Mouse (Mus musculus): Measurements from ENCODE around the gene Rpl18a. TPM values are rescaled to one million over a fixed set of nuclear protein-coding genes. Genes with fewer than 3 reads are reported as not detected.

Rpl18a gene
- total RNA-seq (2021): 100 to 1,000 TPM; 558 to 677 TPM

DNA sequence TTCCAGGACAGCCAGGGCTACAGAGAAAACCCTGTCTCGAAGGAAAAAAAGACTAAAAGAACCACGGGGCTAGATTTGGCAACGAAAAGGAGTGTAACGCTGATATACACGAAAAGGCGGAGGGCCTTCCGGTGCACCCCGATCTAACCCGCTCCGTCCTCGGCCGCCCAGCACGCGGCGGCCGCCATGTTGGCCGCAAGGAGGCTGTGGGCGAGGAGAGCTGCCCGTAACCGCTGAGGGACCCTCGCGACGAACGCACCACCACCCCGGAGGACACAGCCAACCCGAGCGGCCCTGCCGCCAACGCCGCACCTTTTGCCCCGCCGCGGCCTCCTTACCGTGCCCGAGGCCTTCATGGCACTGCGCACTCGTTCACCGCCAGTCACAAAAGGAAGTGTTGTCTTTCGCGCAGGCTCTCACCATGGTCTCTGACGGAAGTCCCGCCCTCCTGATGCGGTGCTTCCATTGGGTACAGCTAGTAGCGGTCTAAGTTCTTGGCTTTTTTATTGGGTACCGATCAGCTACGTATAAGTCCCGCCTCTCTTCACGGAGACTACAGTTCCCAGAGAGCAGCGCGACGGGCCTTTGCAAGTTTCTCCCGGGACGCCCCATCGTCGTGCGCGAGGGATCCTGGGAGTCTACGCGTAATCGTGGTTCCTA, at the start of gene Rpl18a:
TSS of gene Rpl18a (minus strand) at position 392 of the 660 bp plus-strand sequence.
- DNase-seq (ENCODE audit: low spot score in 2 of 2): peak; percentile 93 to 97
- intact Hi-C loops (cut with DNase I): loop anchor here (5.0 to 10.0 kb wide), 2 partner anchors 308 to 470 kb away; partner anchors contain the start of gene Use1

DNA sequence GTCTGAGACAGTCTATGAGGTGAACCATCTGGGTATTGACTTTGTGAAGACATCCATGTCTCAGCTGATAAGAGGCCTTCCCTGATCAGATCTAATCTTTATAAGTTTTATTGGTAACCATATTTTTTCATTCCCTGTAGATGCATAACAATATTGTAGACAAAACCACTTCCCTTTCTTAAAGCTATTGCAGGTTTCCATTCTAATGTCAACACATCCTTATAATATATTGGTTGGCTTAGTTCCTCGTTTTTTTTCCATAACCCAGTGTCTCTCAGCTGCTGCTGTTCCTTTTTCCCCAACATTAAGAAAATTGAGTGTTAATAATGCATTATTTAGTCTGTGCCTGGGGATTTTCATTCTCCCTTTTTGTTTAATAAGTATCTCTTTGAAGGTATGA, 46.0 kb upstream of the Rpl18a start:
- intact Hi-C loops (cut with DNase I): no loop called here
- no peak for DNase-seq (ENCODE audit: low spot score in 2 of 2)

DNA sequence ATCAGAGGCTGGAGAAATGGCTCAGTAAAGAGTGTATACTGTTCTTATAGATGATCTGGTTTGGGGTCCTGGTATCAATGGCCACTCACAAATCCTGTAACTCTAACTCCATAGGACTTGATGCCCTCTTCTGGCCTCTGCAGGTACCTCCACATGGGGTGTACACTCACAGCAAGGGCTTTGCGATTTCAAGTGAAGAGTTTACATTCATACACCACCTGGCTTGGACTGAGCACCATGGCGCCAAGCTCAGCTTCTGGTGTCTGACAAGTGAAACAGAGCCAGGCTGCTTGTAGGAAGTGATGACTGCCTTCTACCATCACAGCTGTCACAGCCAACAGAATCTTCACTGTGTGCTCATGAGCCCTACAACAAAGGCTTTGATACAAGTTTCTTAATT, 44.3 kb upstream of the Rpl18a start:
- intact Hi-C loops (cut with DNase I): no loop called here
- DNase-seq (ENCODE audit: low spot score in 2 of 2): no peak

DNA sequence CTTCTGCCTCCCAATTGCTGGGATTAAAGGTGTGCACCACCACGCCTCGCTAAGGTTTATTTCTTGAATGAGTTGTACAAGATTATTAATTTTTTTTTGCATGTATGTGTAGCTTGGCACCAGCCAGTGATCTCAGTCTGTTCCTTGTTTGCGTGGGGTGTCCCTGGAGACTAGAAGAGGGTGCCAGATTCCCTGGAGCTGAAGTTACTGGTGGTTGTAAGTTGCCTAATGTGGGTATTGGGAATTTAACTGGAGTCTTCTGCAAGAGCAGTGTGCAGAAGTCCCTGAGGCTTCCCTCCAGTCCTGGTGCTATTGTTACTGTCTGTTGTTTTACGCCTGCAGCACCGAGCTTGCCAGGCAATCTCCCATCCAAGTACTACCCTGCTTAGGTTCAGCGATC, 40.0 kb upstream of the Rpl18a start:
- no peak for DNase-seq (ENCODE audit: low spot score in 2 of 2)
- intact Hi-C loops (cut with DNase I): no loop called here

- intact Hi-C loops (cut with DNase I): no loop called here
Observed at GRCm38 (mm10) chr8:70934786-70935185, 37.6 kb upstream of the Rpl18a start.

DNA sequence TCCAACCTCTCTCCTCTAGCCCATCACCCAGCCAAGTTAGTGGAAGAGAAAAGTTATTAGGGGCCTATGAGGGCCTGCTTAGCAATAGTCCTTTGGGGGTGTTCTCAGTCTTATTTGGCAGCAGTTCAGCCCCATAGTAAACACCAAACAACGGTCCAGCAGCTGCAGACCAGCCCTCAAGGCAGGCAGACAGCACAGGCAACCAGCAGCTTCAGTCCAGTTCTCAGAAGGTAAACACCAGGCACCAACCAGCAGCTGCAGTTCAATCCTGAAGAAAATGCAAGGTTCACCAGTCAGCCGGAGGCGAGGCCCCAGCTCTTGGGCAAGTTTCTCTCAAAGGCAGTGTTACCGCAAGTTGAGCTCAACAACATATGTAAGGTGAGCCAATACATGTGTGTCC, 35.8 kb upstream of the Rpl18a start:
- no peak for DNase-seq (ENCODE audit: low spot score in 2 of 2)
- intact Hi-C loops (cut with DNase I): no loop called here

More at GRCm38 (mm10) chr8:70934786-70935185, 37.6 kb upstream of the Rpl18a start:
- no peak for DNase-seq (ENCODE audit: low spot score in 2 of 2)

GRCm38 (mm10) chr8:70931731-70932130, 34.5 kb upstream of the Rpl18a start:
- intact Hi-C loops (cut with DNase I): no loop called here
- no peak for DNase-seq (ENCODE audit: low spot score in 2 of 2)

DNA sequence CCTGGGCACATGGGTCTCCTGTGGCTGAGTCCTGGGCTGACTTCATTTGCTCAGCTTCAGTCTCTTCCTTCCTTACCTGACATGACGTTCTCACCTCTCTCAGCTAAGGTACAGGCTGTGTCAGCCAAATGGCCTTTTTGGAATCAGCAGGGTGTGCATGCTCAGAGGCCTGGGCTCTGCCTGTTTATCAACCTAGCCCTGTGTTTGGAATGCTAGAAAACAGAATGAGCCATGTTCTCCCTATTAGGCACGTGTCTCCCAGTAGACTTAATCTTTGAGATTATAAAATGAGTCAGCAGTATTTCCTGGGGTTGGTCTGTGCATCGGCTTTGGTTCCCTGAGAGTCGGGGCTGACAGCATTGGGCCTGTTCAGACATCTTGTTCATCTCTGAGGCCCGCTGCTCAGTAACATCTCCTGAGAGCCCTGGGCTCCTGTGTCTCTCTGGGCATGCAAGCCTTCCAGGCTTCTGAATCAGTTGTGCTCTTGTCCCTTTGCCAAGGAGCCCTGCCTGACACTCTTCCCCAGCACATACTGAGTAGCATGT, 31.6 kb upstream of the Rpl18a start:
- no peak for DNase-seq (ENCODE audit: low spot score in 2 of 2)
- intact Hi-C loops (cut with DNase I): no loop called here

GRCm38 (mm10) chr8:70928096-70928495, 30.9 kb upstream of the Rpl18a start:
- intact Hi-C loops (cut with DNase I): no loop called here
- DNase-seq (ENCODE audit: low spot score in 2 of 2): no peak

- DNase-seq (ENCODE audit: low spot score in 2 of 2): no peak
- intact Hi-C loops (cut with DNase I): no loop called here
Observed at GRCm38 (mm10) chr8:70926396-70926795, 29.2 kb upstream of the Rpl18a start.

DNA sequence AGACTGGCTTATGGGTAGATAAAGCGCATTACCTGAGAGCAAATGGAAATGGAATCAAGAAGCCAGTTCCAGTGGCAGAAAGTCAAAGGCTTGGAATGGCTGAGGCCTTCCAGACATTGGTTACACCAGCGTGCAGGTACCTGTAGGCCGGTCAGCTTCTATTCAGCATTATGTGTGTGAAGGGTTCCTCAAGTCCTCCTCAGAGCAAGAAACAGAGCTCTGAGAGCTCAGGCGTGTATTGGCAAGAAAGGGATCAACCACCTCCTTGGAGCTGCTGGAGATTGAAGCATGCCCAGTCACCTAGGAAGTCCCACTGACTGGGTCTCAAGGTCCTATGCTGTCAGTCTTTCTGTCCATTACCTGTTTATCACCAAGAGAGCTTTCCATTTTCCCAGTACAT, 28.5 kb upstream of the Rpl18a start:
- intact Hi-C loops (cut with DNase I): no loop called here
- no peak for DNase-seq (ENCODE audit: low spot score in 2 of 2)

DNA sequence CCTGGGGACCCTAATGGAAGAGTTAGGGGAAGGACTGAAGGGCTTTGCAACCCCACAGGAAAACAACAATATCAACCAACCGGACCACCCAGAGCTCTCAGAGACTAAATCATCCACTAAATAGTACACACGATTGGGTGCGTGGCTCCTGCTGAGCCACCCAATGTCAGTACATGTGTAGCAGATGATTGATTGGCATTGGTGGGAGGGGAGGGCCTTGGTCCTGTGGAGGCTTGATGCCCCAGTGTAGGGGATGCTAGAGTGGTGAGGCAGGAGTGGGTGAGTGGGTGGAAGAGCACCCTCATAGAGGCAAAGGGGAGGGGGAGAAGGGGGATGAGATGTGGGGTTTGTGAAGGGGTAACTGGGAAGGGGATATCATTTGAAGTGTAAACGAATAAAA, 26.9 kb upstream of the Rpl18a start:
- DNase-seq (ENCODE audit: low spot score in 2 of 2): no peak
- intact Hi-C loops (cut with DNase I): no loop called here

GRCm38 (mm10) chr8:70920049-70920922, 23.1 kb upstream of the Rpl18a start:
- no peak for DNase-seq (ENCODE audit: low spot score in 2 of 2)
- intact Hi-C loops (cut with DNase I): no loop called here

DNA sequence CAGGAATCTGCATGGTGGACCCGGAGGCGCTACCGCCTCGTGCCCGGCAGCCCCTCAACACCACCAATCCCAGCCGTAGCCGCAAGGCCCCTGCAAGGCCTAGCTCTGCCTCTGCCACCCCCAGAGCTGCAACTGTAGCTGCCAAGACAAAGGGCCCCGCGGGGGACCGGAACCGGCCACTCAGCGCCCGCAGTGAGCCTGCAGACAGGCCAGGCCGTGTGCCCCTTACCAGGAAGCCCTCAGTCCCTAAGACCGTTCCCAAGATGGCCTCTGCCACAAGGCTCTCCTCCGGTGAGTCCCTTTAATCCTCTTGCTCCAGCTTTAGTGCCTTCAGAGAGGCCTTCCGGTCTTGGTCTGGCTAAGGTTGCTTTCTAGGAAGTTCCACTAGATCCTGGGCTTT, 17.5 kb upstream of the Rpl18a start:
- intact Hi-C loops (cut with DNase I): no loop called here
- no peak for DNase-seq (ENCODE audit: low spot score in 2 of 2)

- DNase-seq (ENCODE audit: low spot score in 2 of 2): no peak
- intact Hi-C loops (cut with DNase I): no loop called here
Observed at GRCm38 (mm10) chr8:70913523-70913922, 16.3 kb upstream of the Rpl18a start.

DNA sequence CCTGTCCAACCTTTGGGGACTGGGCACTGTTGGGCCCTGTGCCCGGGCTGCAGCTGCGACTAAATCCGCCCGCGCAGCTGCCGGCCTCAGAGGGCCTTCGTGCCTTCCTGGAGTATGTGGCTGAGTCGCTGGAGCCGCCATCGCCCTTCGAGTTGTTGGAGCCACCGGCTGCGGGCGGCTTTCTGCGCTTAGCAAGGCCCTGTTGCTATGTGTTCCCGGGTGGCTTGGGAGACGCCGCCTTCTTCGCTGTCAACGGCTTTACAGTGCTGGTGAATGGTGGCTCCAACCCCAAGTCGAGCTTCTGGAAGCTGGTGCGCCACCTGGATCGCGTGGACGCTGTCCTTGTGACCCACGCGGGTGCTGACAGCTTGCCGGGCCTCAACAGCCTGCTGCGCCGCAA, 15.7 kb upstream of the Rpl18a start:
- intact Hi-C loops (cut with DNase I): no loop called here
- DNase-seq (ENCODE audit: low spot score in 2 of 2): no peak

DNA sequence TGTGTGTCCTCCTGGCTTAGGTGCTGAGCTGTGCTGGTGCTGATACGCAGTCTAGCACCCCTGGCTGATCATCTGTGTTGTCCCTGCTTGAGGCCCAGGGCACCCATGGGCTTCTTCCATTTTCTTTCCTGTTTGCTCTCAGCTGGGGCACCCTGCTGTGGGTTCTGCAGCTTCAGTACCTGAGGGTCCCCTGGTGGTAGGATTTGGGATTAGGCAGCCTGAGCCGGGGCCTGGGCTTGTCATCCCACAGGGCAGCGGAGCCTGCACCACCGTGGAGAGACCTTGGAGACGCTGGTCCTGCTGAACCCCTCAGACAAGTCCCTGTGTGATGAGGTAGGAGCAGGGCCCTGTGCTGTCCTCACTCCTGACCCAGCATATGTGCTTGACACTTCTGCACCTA, 14.4 kb upstream of the Rpl18a start:
- intact Hi-C loops (cut with DNase I): no loop called here
- DNase-seq (ENCODE audit: low spot score in 2 of 2): no peak

GRCm38 (mm10) chr8:70907518-70907917, 10.3 kb upstream of the Rpl18a start:
- intact Hi-C loops (cut with DNase I): loop anchor here (5.0 kb wide), 2 partner anchors 365 to 555 kb away; partner anchors contain the start of genes Abhd8, Haus8, Mrpl34 and Myo9b
- DNase-seq (ENCODE audit: low spot score in 2 of 2): no peak

DNA sequence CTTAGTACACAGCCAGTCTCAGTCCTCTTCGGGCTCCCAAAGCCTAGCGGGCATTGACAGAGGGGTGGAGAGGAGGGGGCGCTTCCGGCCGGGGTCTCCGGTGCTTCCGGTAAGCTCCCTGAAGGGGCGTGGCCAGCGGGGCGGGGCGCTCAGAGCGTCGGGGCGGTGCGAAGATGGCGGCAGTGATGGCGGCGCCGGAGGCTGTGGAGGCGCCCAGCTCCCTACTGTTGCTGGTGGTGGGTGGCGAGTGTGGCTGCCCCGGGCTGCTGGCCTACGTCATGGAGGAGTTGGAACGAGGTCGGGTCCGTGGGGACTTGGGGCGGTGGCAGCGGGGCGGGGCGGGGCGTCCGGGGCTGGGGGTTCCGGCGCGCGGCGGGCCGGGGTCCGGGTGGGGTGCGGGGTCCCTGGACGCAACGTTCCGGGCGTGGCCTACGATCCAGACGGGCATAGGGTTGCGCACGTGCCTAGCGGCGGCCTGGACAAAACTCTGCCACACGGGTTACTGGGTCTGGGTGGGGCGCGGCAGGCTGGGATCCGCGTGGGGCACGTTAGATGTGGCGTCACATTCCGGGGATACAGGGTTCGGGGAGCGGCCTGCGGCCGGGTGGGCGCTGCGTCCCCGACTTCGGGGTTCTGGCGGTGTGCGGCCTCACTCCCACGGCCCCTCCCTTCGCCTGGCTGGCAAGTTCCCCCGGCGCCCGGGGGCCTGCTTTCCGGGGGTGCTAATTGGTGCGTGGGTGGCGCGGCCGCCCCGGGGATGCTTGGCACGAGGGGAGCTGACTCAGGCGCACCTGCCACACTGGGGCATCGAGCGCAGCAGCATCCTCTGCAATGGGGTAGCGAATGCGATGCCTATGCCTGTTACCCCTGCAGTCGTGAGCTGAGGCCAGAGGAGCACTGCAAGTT, 8.9 kb upstream of the Rpl18a start, which contains the start of gene Map1s:
TSS of gene Map1s (plus strand) at position 102 of the 906 bp plus-strand sequence.
- intact Hi-C loops (cut with DNase I): loop anchor here (5.0 kb wide), 2 partner anchors 366 to 556 kb away; partner anchors contain the start of genes Abhd8, Haus8, Mrpl34 and Myo9b
- peak; percentile 82 to 83 for DNase-seq (ENCODE audit: low spot score in 2 of 2)
